9 mouse cellular contexts compared by ENCODE assay signal in genomic region chr7:86211345-86211744, GRCm38 (mm10). TPM values are rescaled to one million over a fixed set of nuclear protein-coding genes. Genes with fewer than 3 reads are reported as not detected.
A peak's percentile ranks its signal among the peaks of the same experiment; 100 is the strongest.
DNase-seq lines count a peak whose midpoint lies in the region; ATAC-seq and TF ChIP-seq lines count a peak whose summit lies in the region.
"Had no signal": no experiment of that assay in that cellular context is flagged by ENCODE, and none has a peak within 500 bp of the region (broad histone marks: within the 10 kb centered on the region; RNA-seq: fewer than 3 reads in every experiment).

No protein-coding gene starts in this region.

- H3K27me3 ChIP-seq in kidney, adult 2 months (replicated peaks; ENCODE audit: control insufficient read depth, insufficient read depth, low read length), result no peaks in the 10 kb centered on the region
- H3K27me3 ChIP-seq in liver, postnatal 0 days (ENCODE audit: insufficient read depth, low read length), result no peaks in the 10 kb centered on the region

- H3K4me1 ChIP-seq in kidney, adult 2 months (ENCODE audit: control insufficient read depth, insufficient read depth, low read length), result no peaks in the 10 kb centered on the region
- no peaks in the 10 kb centered on the region for H3K4me1 ChIP-seq in liver, postnatal 0 days (ENCODE audit: insufficient read depth)
- H3K4me1 ChIP-seq in lung, adult 2 months (ENCODE audit: control insufficient read depth, insufficient read depth, low read length), result no peaks in the 10 kb centered on the region

- no peak overlapping the region for H3K9ac ChIP-seq in liver, postnatal 0 days (replicated peaks)

- H3K9me3 ChIP-seq in liver, postnatal 0 days (ENCODE audit: low read length), result no peaks in the 10 kb centered on the region

- TF ChIP-seq POLR2A in kidney, adult 2 months (IDR thresholded peaks at IDR 0.05; ENCODE audit: low read depth, low read length), result no peak
- no peak for TF ChIP-seq POLR2A in lung, adult 2 months (IDR thresholded peaks at IDR 0.05; ENCODE audit: borderline replicate concordance, extremely low read depth, low read depth, low read length)

- H3K4me2 ChIP-seq in liver, postnatal 0 days (ENCODE audit: low read depth, low read length), result no peak overlapping the region

- no peak for TF ChIP-seq EP300 in liver, postnatal 0 days (IDR thresholded peaks at IDR 0.05; ENCODE audit: low read depth)

- no peak overlapping the region for H3K4me3 ChIP-seq in kidney, adult 2 months (ENCODE audit: insufficient read depth, low read depth, low read length)
- H3K4me3 ChIP-seq in liver, postnatal 0 days (ENCODE audit: low read depth, low read length), result no peak overlapping the region
- no peak overlapping the region for H3K4me3 ChIP-seq in lung, adult 2 months (replicated peaks; ENCODE audit: extremely low read depth, low read depth, low read length)
- H3K4me3 ChIP-seq: myocyte had no signal

- peak; percentile 14 for DNase-seq in kidney, adult 2 months
- no peak for DNase-seq in kidney, postnatal 10 days
- peak; percentile 61 for DNase-seq in ES-CJ7 (ENCODE audit: low read depth, low spot score)
- DNase-seq in embryo, embryonic 9.5 days (ENCODE audit: extremely low spot score), result peak; percentile 28
- no peak for DNase-seq in liver, postnatal 0 days
- no peak for DNase-seq in heart, adult 18-20 months
- DNase-seq in gastrocnemius, postnatal 14 days, result no peak
- DNase-seq in lung, adult 2 months, result no peak

- no peaks in the 10 kb centered on the region for H3K36me3 ChIP-seq in kidney, adult 2 months (ENCODE audit: control insufficient read depth, insufficient read depth, low read length)
- no peaks in the 10 kb centered on the region for H3K36me3 ChIP-seq in liver, postnatal 0 days (replicated peaks; ENCODE audit: insufficient read depth, low read length)

- H3K27ac ChIP-seq in kidney, adult 2 months (ENCODE audit: insufficient read depth, low read depth, low read length), result no peak overlapping the region
- no peak overlapping the region for H3K27ac ChIP-seq in liver, postnatal 0 days (ENCODE audit: low read depth)

- no peak for TF ChIP-seq CTCF in kidney, adult 2 months (conservative IDR thresholded peaks at IDR 0.05; ENCODE audit: insufficient read depth, insufficient read length, low read depth, low read length)
- TF ChIP-seq CTCF in liver, postnatal 0 days (IDR thresholded peaks at IDR 0.05; ENCODE audit: low read depth), result peak; percentile 30; the same call in 1 of the 2 replicates
- no peak for TF ChIP-seq CTCF in lung, adult 2 months (IDR thresholded peaks at IDR 0.05; ENCODE audit: insufficient read depth, low read length)

- ATAC-seq in liver, postnatal 0 days, result no peak

- intact Hi-C loops in gastrocnemius, postnatal 14 days (cut with DNase I; ENCODE audit: low total_unique reads), result no loop called here

RNA-seq across cellular contexts. Expression of gene Vmn2r76, which starts 34.8 kb away (rescaled TPM):
- polyA plus RNA-seq in kidney, adult 2 months (2012; rRNA removed), result not detected in 2 replicates
- polyA plus RNA-seq in liver, postnatal 0 days (2015; fragmentation: Nextera tagmentation; extraction: Ambion mirVana), result not detected in 2 replicates
- not detected for total RNA-seq in heart, adult 18-20 months (2021)
- not detected for total RNA-seq in gastrocnemius, postnatal 14 days (2021)
- not detected in 2 replicates for polyA plus RNA-seq in lung, adult 2 months (2012; rRNA removed)
- polyA plus RNA-seq: myocyte had no signal

RNA-seq across cellular contexts. Expression of gene Vmn2r75, which starts 39.8 kb away (rescaled TPM):
- polyA plus RNA-seq in kidney, adult 2 months (2012; rRNA removed), result not detected in 2 replicates
- not detected in 2 replicates for polyA plus RNA-seq in liver, postnatal 0 days (2015; fragmentation: Nextera tagmentation; extraction: Ambion mirVana)
- total RNA-seq in heart, adult 18-20 months (2021), result not detected
- total RNA-seq in gastrocnemius, postnatal 14 days (2021), result not detected
- polyA plus RNA-seq in lung, adult 2 months (2012; rRNA removed), result not detected in 2 replicates
- polyA plus RNA-seq: myocyte had no signal

Comparison
In these comparisons a context has a peak if more than half of its experiments do, and no peak if none do; other contexts are left out.
1. DNase-seq: peak in kidney, adult 2 months (single experiment), ES-CJ7 (single experiment) and embryo, embryonic 9.5 days (single experiment); none in kidney, postnatal 10 days (single experiment), liver, postnatal 0 days (single experiment), heart, adult 18-20 months (0 of 2), gastrocnemius, postnatal 14 days (single experiment) and lung, adult 2 months (single experiment).